Mouse (Mus musculus): Measurements from ENCODE around the gene Cyp4x1. TPM values are rescaled to one million over a fixed set of nuclear protein-coding genes. Genes with fewer than 3 reads are reported as not detected.

Cyp4x1 gene
- polyA plus RNA-seq, 1 experiment, result 10.0 TPM

DNA sequence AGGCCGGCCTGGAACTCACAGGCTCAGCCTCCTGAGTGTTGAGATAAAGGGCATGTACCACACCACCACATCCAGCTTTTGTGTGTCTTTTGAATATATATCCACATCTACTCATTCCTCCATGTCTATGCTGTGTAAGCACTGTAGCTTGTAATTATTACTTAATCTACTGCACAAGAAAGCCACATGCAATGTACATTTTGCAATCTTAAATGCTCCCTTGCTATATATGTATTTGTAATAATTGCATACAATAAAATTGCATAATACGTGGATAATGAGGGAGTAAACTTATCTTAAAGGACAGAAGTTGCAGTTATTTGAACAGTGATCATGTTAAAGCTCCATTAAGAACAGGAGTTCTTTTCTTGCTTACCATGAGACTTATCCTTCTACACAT lies 12.9 kb downstream of the Cyp4x1 start:
- Histone ChIP-seq H3K4me3 (ENCODE audit: insufficient read depth, low read length) (no peak overlapping the region), H3K4me1 (ENCODE audit: control insufficient read depth, insufficient read depth, low read length) (no peaks in the 10 kb centered on the region), H3K27ac (ENCODE audit: insufficient read depth, low read length) (no peak overlapping the region)
- no peak for TF ChIP-seq CTCF (IDR thresholded peaks at IDR 0.05; ENCODE audit: extremely low read depth, insufficient read depth, low read length)
- TF ChIP-seq POLR2A (IDR thresholded peaks at IDR 0.05; ENCODE audit: extremely low read depth, insufficient read depth, low read length), result no peak

DNA sequence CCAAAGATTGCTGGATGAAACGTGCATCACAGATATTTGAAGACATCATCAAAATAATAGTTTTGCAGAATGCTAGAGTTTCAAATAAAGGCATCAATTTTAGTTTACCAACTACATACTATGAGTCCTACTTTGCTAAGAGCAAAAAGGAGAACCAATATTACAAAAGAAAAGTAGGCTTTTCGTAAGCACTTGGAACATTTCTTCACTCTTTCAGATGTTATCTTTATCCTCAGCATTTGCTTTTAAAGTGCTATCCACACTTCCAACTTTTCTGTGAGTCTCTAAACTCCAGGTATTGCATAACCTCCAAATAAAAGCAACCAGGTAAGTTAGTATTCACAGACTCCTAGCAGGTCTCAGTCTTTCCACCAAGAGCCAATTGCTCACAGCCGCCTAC lies 14.4 kb downstream of the Cyp4x1 start:
- H3K27ac ChIP-seq (ENCODE audit: insufficient read depth, low read length), result no peak overlapping the region
- no peaks in the 10 kb centered on the region for H3K4me1 ChIP-seq (ENCODE audit: control insufficient read depth, insufficient read depth, low read length)
- no peak for TF ChIP-seq POLR2A (IDR thresholded peaks at IDR 0.05; ENCODE audit: extremely low read depth, insufficient read depth, low read length)
- no peak for TF ChIP-seq CTCF (IDR thresholded peaks at IDR 0.05; ENCODE audit: extremely low read depth, insufficient read depth, low read length)
- H3K4me3 ChIP-seq (ENCODE audit: insufficient read depth, low read length), result no peak overlapping the region

DNA sequence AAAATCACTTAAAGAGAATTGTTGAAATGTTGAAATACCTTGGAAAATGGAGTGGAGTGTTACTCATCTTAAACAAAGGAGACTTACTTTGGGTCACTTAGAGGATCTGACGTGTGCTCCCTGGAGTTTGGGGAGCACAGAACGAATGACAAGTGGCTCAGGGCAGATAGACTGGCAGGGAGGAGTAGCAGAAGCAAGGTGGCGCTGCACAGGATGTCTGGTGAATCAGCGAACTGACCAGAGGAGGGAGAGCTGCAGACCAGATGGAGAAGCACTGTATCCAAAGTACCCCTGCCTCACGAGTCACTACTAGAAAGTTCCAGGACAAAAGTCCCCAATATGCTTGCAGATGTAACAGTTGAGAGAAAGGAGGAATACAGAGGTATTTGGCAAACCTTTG lies 20.8 kb downstream of the Cyp4x1 start:
- no peak for TF ChIP-seq CTCF (IDR thresholded peaks at IDR 0.05; ENCODE audit: extremely low read depth, insufficient read depth, low read length)
- no peak for TF ChIP-seq POLR2A (IDR thresholded peaks at IDR 0.05; ENCODE audit: extremely low read depth, insufficient read depth, low read length)
- Histone ChIP-seq H3K4me1 (ENCODE audit: control insufficient read depth, insufficient read depth, low read length) (no peaks in the 10 kb centered on the region), H3K27ac (ENCODE audit: insufficient read depth, low read length) (no peak overlapping the region), H3K4me3 (ENCODE audit: insufficient read depth, low read length) (no peak overlapping the region)

DNA sequence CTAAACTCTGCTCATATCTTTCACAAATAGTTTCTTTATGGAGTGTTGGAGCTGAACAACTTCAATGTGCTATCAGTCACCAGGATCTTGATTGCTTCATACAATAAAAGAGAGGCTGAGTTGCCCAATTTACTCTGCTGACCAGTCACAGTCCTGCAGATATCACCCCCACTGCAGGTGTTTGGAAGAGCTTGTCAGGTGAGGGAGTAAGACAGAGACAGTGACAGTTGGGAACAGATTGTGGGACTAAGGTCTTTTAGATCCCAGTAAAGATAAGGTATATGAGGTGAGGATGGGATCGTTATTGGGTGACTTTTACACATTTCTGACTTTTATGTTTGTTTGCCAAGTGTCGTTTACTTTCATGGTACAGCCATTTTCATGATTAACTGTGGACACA lies 22.9 kb downstream of the Cyp4x1 start:
- Histone ChIP-seq H3K4me1 (ENCODE audit: control insufficient read depth, insufficient read depth, low read length) (no peaks in the 10 kb centered on the region), H3K4me3 (ENCODE audit: insufficient read depth, low read length) (no peak overlapping the region), H3K27ac (ENCODE audit: insufficient read depth, low read length) (no peak overlapping the region)
- no peak for TF ChIP-seq CTCF (IDR thresholded peaks at IDR 0.05; ENCODE audit: extremely low read depth, insufficient read depth, low read length)

- Histone ChIP-seq H3K4me3 (ENCODE audit: insufficient read depth, low read length) (no peak overlapping the region), H3K4me1 (ENCODE audit: control insufficient read depth, insufficient read depth, low read length) (0 out of 2 replicates have a peak, but pooled peaks cover 1% of the 10 kb centered on the region), H3K27ac (ENCODE audit: insufficient read depth, low read length) (no peak overlapping the region)
- TF ChIP-seq CTCF (IDR thresholded peaks at IDR 0.05; ENCODE audit: extremely low read depth, insufficient read depth, low read length) (no peak), POLR2A (IDR thresholded peaks at IDR 0.05; ENCODE audit: extremely low read depth, insufficient read depth, low read length) (no peak)
Observed at GRCm38 (mm10) chr4:115103510-115103909, 30.6 kb downstream of the Cyp4x1 start.

DNA sequence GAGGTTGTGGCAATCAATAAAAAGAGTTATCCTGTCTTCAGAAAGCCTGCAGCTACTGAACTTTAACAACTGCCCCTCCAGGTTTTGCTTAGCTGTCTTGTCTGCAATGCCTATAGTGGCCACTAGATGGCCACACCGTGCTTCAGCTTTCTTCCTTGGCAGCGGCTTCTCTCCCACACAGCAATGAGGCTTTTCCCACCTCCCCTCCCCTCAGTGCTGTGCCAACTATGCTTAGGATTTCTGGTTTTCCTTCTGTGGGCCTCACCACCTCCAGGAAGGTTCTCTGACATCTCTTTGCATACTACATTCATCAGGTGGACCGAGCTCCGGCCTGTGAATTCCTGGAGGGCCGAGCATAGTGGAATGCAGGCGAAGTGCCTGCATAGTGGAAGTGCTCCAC lies 32.4 kb downstream of the Cyp4x1 start:
- H3K4me3 ChIP-seq (ENCODE audit: insufficient read depth, low read length), result no peak overlapping the region
- no peak overlapping the region for H3K27ac ChIP-seq (ENCODE audit: insufficient read depth, low read length)
- TF ChIP-seq POLR2A (IDR thresholded peaks at IDR 0.05; ENCODE audit: extremely low read depth, insufficient read depth, low read length) (no peak), CTCF (IDR thresholded peaks at IDR 0.05; ENCODE audit: extremely low read depth, insufficient read depth, low read length) (peak; percentile 90)
- H3K4me1 ChIP-seq (ENCODE audit: control insufficient read depth, insufficient read depth, low read length), result peaks cover 1% of the 10 kb centered on the region; the same call in 1 of the 2 replicates

DNA sequence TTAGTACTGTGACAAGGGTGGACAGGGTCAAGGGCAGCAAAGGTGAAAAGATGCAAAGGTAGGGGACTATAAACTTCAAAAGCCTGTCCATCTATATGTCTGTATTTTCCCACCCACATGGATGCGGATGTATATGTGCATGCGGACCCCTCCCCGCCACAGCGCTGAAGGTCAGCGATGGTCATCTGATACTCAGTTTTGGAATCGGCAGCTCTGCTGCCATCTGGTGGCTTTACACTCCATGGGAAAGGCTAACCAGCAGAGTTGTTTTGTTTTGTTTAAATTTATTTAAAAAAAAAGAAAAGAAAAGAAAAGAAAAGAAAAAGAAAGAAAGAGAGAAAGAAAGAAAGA lies 37.0 kb downstream of the Cyp4x1 start:
- H3K27ac ChIP-seq (ENCODE audit: insufficient read depth, low read length), result no peak overlapping the region
- H3K4me1 ChIP-seq (ENCODE audit: control insufficient read depth, insufficient read depth, low read length), result no peaks in the 10 kb centered on the region; the same call in 1 of the 2 replicates
- H3K4me3 ChIP-seq (ENCODE audit: insufficient read depth, low read length), result no peak overlapping the region
- peak; percentile 49; the same call in 1 of the 2 replicates for TF ChIP-seq CTCF (IDR thresholded peaks at IDR 0.05; ENCODE audit: extremely low read depth, insufficient read depth, low read length)
- TF ChIP-seq POLR2A (IDR thresholded peaks at IDR 0.05; ENCODE audit: extremely low read depth, insufficient read depth, low read length), result no peak

GRCm38 (mm10) chr4:115096435-115097145 lies 37.5 kb downstream of the Cyp4x1 start:
- H3K4me1 ChIP-seq (ENCODE audit: control insufficient read depth, insufficient read depth, low read length), result no peaks in the 10 kb centered on the region; the same call in 1 of the 2 replicates
- TF ChIP-seq CTCF (IDR thresholded peaks at IDR 0.05; ENCODE audit: extremely low read depth, insufficient read depth, low read length), result no peak
- no peak for TF ChIP-seq POLR2A (IDR thresholded peaks at IDR 0.05; ENCODE audit: extremely low read depth, insufficient read depth, low read length)
- no peak overlapping the region for H3K4me3 ChIP-seq (ENCODE audit: insufficient read depth, low read length)
- no peak overlapping the region for H3K27ac ChIP-seq (ENCODE audit: insufficient read depth, low read length)

GRCm38 (mm10) chr4:115095671-115096434 lies 38.2 kb downstream of the Cyp4x1 start:
- no peak overlapping the region; the same call in 1 of the 2 replicates for H3K4me3 ChIP-seq (ENCODE audit: insufficient read depth, low read length)
- no peak for TF ChIP-seq POLR2A (IDR thresholded peaks at IDR 0.05; ENCODE audit: extremely low read depth, insufficient read depth, low read length)
- no peak for TF ChIP-seq CTCF (IDR thresholded peaks at IDR 0.05; ENCODE audit: extremely low read depth, insufficient read depth, low read length)
- H3K4me1 ChIP-seq (ENCODE audit: control insufficient read depth, insufficient read depth, low read length), result no peaks in the 10 kb centered on the region; the same call in 1 of the 2 replicates
- no peak overlapping the region for H3K27ac ChIP-seq (ENCODE audit: insufficient read depth, low read length)

- no peak overlapping the region for H3K27ac ChIP-seq (ENCODE audit: insufficient read depth, low read length)
- TF ChIP-seq POLR2A (IDR thresholded peaks at IDR 0.05; ENCODE audit: extremely low read depth, insufficient read depth, low read length) (no peak), CTCF (IDR thresholded peaks at IDR 0.05; ENCODE audit: extremely low read depth, insufficient read depth, low read length) (no peak)
- no peak overlapping the region for H3K4me3 ChIP-seq (ENCODE audit: insufficient read depth, low read length)
- no peaks in the 10 kb centered on the region; the same call in 1 of the 2 replicates for H3K4me1 ChIP-seq (ENCODE audit: control insufficient read depth, insufficient read depth, low read length)
Observed at GRCm38 (mm10) chr4:115094056-115094455, 40.0 kb downstream of the Cyp4x1 start.
